Mouse (Mus musculus): ENCODE results near the gene Abca8a.
"Not testable (repeated sequence)": the region's sequence is repeated elsewhere in the genome, so short reads cannot be mapped to it uniquely, and the experiment has no call there.

The Abca8a gene

GRCm38 (mm10) chr11:109987460-109988072, 108.2 kb downstream of the Abca8a start:
- not testable (repeated sequence) for DNase-seq (ENCODE audit: low read depth, low spot score)

- no peak for DNase-seq (ENCODE audit: low read depth, low spot score)
Observed at GRCm38 (mm10) chr11:109981872-109982271, 113.9 kb downstream of the Abca8a start.

Measured in R1 (cell line).